Mouse (Mus musculus) midbrain, embryonic 15.5 days (tissue): Measurements from ENCODE around the gene Mpl. TPM values are rescaled to one million over a fixed set of nuclear protein-coding genes. Genes with fewer than 3 reads are reported as not detected.
A peak's percentile ranks its signal among the peaks of the same experiment; 100 is the strongest.

Experiments
- ATAC-seq: fragments of 200-750 bp; cut with Nextera tagmentation; replicated peaks from 2 replicates; pipeline ENCODE4 v1.8.0; 2017; ENCODE audit warnings: moderate TSS enrichment
- H3K27ac ChIP-seq: fragments of 300-500 bp; sonication (generic); 2 replicates; pipeline ENCODE4 v1.5.1; 2015; ENCODE audit warnings: mild to moderate bottlenecking, inconsistent platforms
- H3K27me3 ChIP-seq: fragments of 300-500 bp; sonication (generic); replicated peaks from 2 replicates; pipeline ENCODE4 v1.6.1; 2015; ENCODE audit warnings: inconsistent platforms
- H3K36me3 ChIP-seq: fragments of 300-500 bp; sonication (generic); replicated peaks from 2 replicates; pipeline ENCODE4 v1.6.1; 2015; ENCODE audit warnings: inconsistent platforms
- H3K4me1 ChIP-seq: fragments of 300-500 bp; sonication (generic); 2 replicates; pipeline ENCODE4 v1.6.1; 2015; ENCODE audit warnings: inconsistent platforms
- H3K4me2 ChIP-seq: fragments of 300-500 bp; sonication (generic); 2 replicates; pipeline ENCODE4 v1.6.1; 2015; ENCODE audit warnings: inconsistent platforms, mild to moderate bottlenecking, moderate library complexity
- H3K4me3 ChIP-seq: fragments of 300-500 bp; sonication (generic); 2 replicates; pipeline ENCODE4 v1.5.1; 2015; ENCODE audit warnings: mild to moderate bottlenecking, inconsistent platforms
- H3K9ac ChIP-seq: fragments of 300-500 bp; sonication (generic); 2 replicates; pipeline ENCODE4 v1.6.1; 2015; ENCODE audit warnings: mild to moderate bottlenecking, inconsistent platforms
- H3K9me3 ChIP-seq: fragments of 300-500 bp; sonication (generic); 2 replicates; pipeline ENCODE4 v1.6.1; 2016; ENCODE audit warnings: inconsistent platforms
- WGBS: fragments of 180-500 bp; shearing (Covaris S2); methylation state at CpG from one replicate; pipeline ENCODE4 v1.1.7; 2015; ENCODE audit warnings: mixed read lengths; 5-methylcytosine and 5-hydroxymethylcytosine counted together
- polyA plus RNA-seq: library from polyadenylated mRNA; unstranded; fragments of >200 nt; fragmentation: Nextera tagmentation; extraction: Ambion mirVana; gene quantifications from 2 replicates; pipeline ENCODE4 v1.2.1, GENCODE M21; 2015

Mpl gene
- polyA plus RNA-seq, 1 experiment from 2014 or later: 0.14 TPM

GRCm38 (mm10) chr4:118421384-118421783, 35.9 kb downstream of the Mpl start:
- no peaks in the 10 kb centered on the region for H3K9me3 ChIP-seq
- H3K4me2 ChIP-seq: no peak overlapping the region
- H3K4me3 ChIP-seq: no peak overlapping the region
- no peak overlapping the region for H3K27ac ChIP-seq
- H3K36me3 ChIP-seq: peaks cover 16% of the 10 kb centered on the region; the same call in 1 of the 2 replicates
- H3K9ac ChIP-seq: no peak overlapping the region
- H3K4me1 ChIP-seq: no peaks in the 10 kb centered on the region
- WGBS: 94% methylated on average over 3 of the region's 3 CpGs
- no peaks in the 10 kb centered on the region for H3K27me3 ChIP-seq
- no peak for ATAC-seq

- Histone ChIP-seq H3K4me2 (no peak overlapping the region), H3K27me3 (no peaks in the 10 kb centered on the region), H3K9ac (no peak overlapping the region), H3K36me3 (peaks cover 55% of the 10 kb centered on the region), H3K27ac (no peak overlapping the region), H3K4me1 (no peaks in the 10 kb centered on the region), H3K4me3 (no peak overlapping the region), H3K9me3 (no peaks in the 10 kb centered on the region)
- 78% methylated on average over 13 of the region's 13 CpGs for WGBS
- no peak for ATAC-seq
Observed at GRCm38 (mm10) chr4:118417112-118417797, 40.1 kb downstream of the Mpl start.

GRCm38 (mm10) chr4:118416329-118416728, 41.0 kb downstream of the Mpl start:
- peaks cover 62% of the 10 kb centered on the region for H3K36me3 ChIP-seq
- no peak overlapping the region for H3K9ac ChIP-seq
- no peaks in the 10 kb centered on the region for H3K9me3 ChIP-seq
- no peaks in the 10 kb centered on the region for H3K27me3 ChIP-seq
- H3K27ac ChIP-seq: no peak overlapping the region
- no peaks in the 10 kb centered on the region for H3K4me1 ChIP-seq
- 95% methylated on average over 5 of the region's 5 CpGs for WGBS
- no peak for ATAC-seq
- no peak overlapping the region for H3K4me3 ChIP-seq
- H3K4me2 ChIP-seq: no peak overlapping the region

GRCm38 (mm10) chr4:118415779-118416178, 41.5 kb downstream of the Mpl start:
- Histone ChIP-seq H3K9me3 (no peaks in the 10 kb centered on the region), H3K36me3 (peaks cover 60% of the 10 kb centered on the region), H3K27ac (no peak overlapping the region), H3K4me2 (no peak overlapping the region), H3K27me3 (no peaks in the 10 kb centered on the region), H3K9ac (no peak overlapping the region), H3K4me1 (no peaks in the 10 kb centered on the region), H3K4me3 (no peak overlapping the region)
- no peak for ATAC-seq
- WGBS: 87% methylated on average over 2 of the region's 2 CpGs

GRCm38 (mm10) chr4:118413553-118413952, 43.8 kb downstream of the Mpl start:
- Histone ChIP-seq H3K4me3 (no peak overlapping the region), H3K4me2 (no peak overlapping the region), H3K36me3 (peaks cover 52% of the 10 kb centered on the region), H3K27ac (no peak overlapping the region), H3K9me3 (no peaks in the 10 kb centered on the region), H3K4me1 (peaks cover 9% of the 10 kb centered on the region), H3K27me3 (no peaks in the 10 kb centered on the region), H3K9ac (no peak overlapping the region)
- 94% methylated on average over 5 of the region's 5 CpGs for WGBS
- no peak for ATAC-seq

GRCm38 (mm10) chr4:118410871-118411270, 46.4 kb downstream of the Mpl start:
- no peak for ATAC-seq
- Histone ChIP-seq H3K4me2 (no peak overlapping the region), H3K27ac (no peak overlapping the region), H3K4me1 (peaks cover 20% of the 10 kb centered on the region), H3K4me3 (no peak overlapping the region), H3K9me3 (no peaks in the 10 kb centered on the region), H3K36me3 (peaks cover 41% of the 10 kb centered on the region), H3K27me3 (no peaks in the 10 kb centered on the region), H3K9ac (no peak overlapping the region)
- 99% methylated on average over 5 of the region's 5 CpGs for WGBS

- ATAC-seq: peak; percentile 95
- Histone ChIP-seq H3K27me3 (no peaks in the 10 kb centered on the region), H3K4me3 (peak within 1 kb of the TSS; percentile 95), H3K4me2 (peak within 1 kb of the TSS; percentile 70), H3K9me3 (no peaks in the 10 kb centered on the region), H3K36me3 (peaks cover 35% of the 10 kb centered on the region), H3K4me1 (peaks cover 20% of the 10 kb centered on the region), H3K9ac (peak within 1 kb of the TSS; percentile 96), H3K27ac (peak within 1 kb of the TSS; percentile 75)
- under 1% methylated on average over 53 of the region's 53 CpGs for WGBS
Observed at GRCm38 (mm10) chr4:118409142-118409900, 48.0 kb downstream of the Mpl start, which contains the start of the genes Szt2 and Med8. Gene Szt2, minus strand, starts transcription at chr4:118409273. Gene Med8, plus strand, starts transcription at chr4:118409337.

- H3K36me3 ChIP-seq: peaks cover 61% of the 10 kb centered on the region
- no peak for ATAC-seq
Observed at GRCm38 (mm10) chr4:118402701-118403100, 54.6 kb downstream of the Mpl start.

GRCm38 (mm10) chr4:118401918-118402317, 55.4 kb downstream of the Mpl start:
- 94% methylated on average over 5 of the region's 5 CpGs for WGBS
- Histone ChIP-seq H3K36me3 (peaks cover 69% of the 10 kb centered on the region), H3K4me3 (no peak overlapping the region), H3K4me1 (no peaks in the 10 kb centered on the region), H3K27me3 (no peaks in the 10 kb centered on the region), H3K9me3 (no peaks in the 10 kb centered on the region), H3K4me2 (no peak overlapping the region), H3K27ac (no peak overlapping the region), H3K9ac (no peak overlapping the region)
- ATAC-seq: no peak

More at GRCm38 (mm10) chr4:118402701-118403100, 54.6 kb downstream of the Mpl start:
- Histone ChIP-seq H3K4me3 (no peak overlapping the region), H3K4me2 (no peak overlapping the region), H3K4me1 (peaks cover 4% of the 10 kb centered on the region; the same call in 1 of the 2 replicates), H3K9ac (no peak overlapping the region), H3K9me3 (no peaks in the 10 kb centered on the region), H3K27ac (no peak overlapping the region), H3K27me3 (no peaks in the 10 kb centered on the region)
- 93% methylated on average over 12 of the region's 12 CpGs for WGBS

GRCm38 (mm10) chr4:118401421-118401820, 55.9 kb downstream of the Mpl start:
- H3K36me3 ChIP-seq: peaks cover 72% of the 10 kb centered on the region
- no peaks in the 10 kb centered on the region for H3K9me3 ChIP-seq
- H3K9ac ChIP-seq: no peak overlapping the region
- ATAC-seq: no peak
- no peak overlapping the region for H3K4me3 ChIP-seq
- no peaks in the 10 kb centered on the region for H3K27me3 ChIP-seq
- H3K27ac ChIP-seq: no peak overlapping the region
- H3K4me2 ChIP-seq: no peak overlapping the region
- WGBS: 92% methylated on average over 3 of the region's 3 CpGs
- H3K4me1 ChIP-seq: no peaks in the 10 kb centered on the region

- Histone ChIP-seq H3K27ac (no peak overlapping the region), H3K36me3 (peaks cover 65% of the 10 kb centered on the region), H3K4me3 (no peak overlapping the region), H3K9me3 (no peaks in the 10 kb centered on the region), H3K4me2 (no peak overlapping the region), H3K9ac (no peak overlapping the region), H3K27me3 (no peaks in the 10 kb centered on the region), H3K4me1 (no peaks in the 10 kb centered on the region)
- WGBS: 97% methylated on average over 6 of the region's 6 CpGs
- no peak for ATAC-seq
Observed at GRCm38 (mm10) chr4:118398400-118398799, 58.9 kb downstream of the Mpl start.

- H3K36me3 ChIP-seq: peaks cover 65% of the 10 kb centered on the region
- H3K27me3 ChIP-seq: no peaks in the 10 kb centered on the region
- no peak overlapping the region for H3K27ac ChIP-seq
- ATAC-seq: no peak
- no peak overlapping the region for H3K9ac ChIP-seq
- no peak overlapping the region for H3K4me2 ChIP-seq
- no peaks in the 10 kb centered on the region for H3K4me1 ChIP-seq
- no peaks in the 10 kb centered on the region for H3K9me3 ChIP-seq
- no peak overlapping the region for H3K4me3 ChIP-seq
- WGBS: 89% methylated on average over 3 of the region's 3 CpGs
Observed at GRCm38 (mm10) chr4:118396433-118396832, 60.9 kb downstream of the Mpl start.
